20 mouse cellular contexts compared by ENCODE assay signal in genomic region chr11:118182768-118183167, GRCm38 (mm10).
"Had no signal": no experiment of that assay in that cellular context is flagged by ENCODE, and none has a peak within 500 bp of the region (broad histone marks: within the 10 kb centered on the region; RNA-seq: fewer than 3 reads in every experiment).

No protein-coding gene starts in this region.

- H3K4me1 ChIP-seq: limb, embryonic 10.5 days; limb, embryonic 13.5 days had no signal

- H3K27ac ChIP-seq: limb, embryonic 10.5 days; limb, embryonic 13.5 days; liver, embryonic 12.5 days; liver, embryonic 15.5 days had no signal

- H3K9ac ChIP-seq: limb, embryonic 13.5 days; liver, embryonic 12.5 days; liver, embryonic 15.5 days had no signal

- DNase-seq: kidney, adult 18-20 months; kidney, adult 9 months; kidney, postnatal 14 days; kidney, postnatal 4 days; layer of hippocampus, postnatal 36 days; liver; lung, adult 2 months; lung, postnatal 14 days; lung, postnatal 4 days; midbrain, embryonic 14.5 days; right cerebral cortex, adult 18-20 months; right cerebral cortex, postnatal 14 days; right cerebral cortex, postnatal 4 days; thymus, adult 18-20 months; thymus, postnatal 36 days had no signal

- H3K9me3 ChIP-seq: limb, embryonic 10.5 days; limb, embryonic 13.5 days; liver, embryonic 12.5 days; liver, embryonic 15.5 days had no signal

- H3K4me2 ChIP-seq: limb, embryonic 13.5 days; liver, embryonic 12.5 days; liver, embryonic 15.5 days; midbrain, embryonic 11.5 days had no signal

- H3K4me3 ChIP-seq: limb, embryonic 10.5 days; limb, embryonic 13.5 days; liver, embryonic 12.5 days; liver, embryonic 15.5 days had no signal

- H3K27me3 ChIP-seq: limb, embryonic 13.5 days; liver, embryonic 12.5 days; liver, embryonic 15.5 days had no signal

- ATAC-seq: liver, embryonic 12.5 days had no signal
